Comparison of ENCODE assay signal across 8 mouse cellular contexts in the genomic region with DNA sequence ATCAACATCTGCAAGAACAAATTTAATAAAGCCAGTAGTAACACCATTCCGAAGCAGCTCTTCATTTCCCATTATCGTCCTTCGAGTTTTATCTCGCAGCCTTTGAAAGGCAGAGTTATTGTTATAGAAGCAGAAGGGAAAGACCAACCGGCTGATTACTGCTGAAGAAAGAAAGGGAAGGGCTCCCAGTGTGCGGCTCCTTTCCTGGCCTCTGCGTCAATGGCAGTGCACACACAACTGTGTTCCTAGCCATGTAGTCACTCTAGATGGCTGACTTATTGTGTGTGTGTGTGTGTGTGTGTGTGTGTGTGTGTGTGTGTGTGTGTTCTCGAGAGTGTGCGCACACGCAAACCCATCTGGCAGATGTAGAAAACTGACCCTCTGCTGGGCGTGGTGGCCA. TPM values are rescaled to one million over a fixed set of nuclear protein-coding genes. Genes with fewer than 3 reads are reported as not detected.
DNase-seq lines count a peak whose midpoint lies in the region; ATAC-seq and TF ChIP-seq lines count a peak whose summit lies in the region.

No protein-coding gene starts in this region.

- peak overlapping the region; percentile 41; the same call in 1 of the 2 replicates for H3K9ac ChIP-seq in heart, embryonic 15.5 days
- peak overlapping the region; percentile 35; the same call in 1 of the 2 replicates for H3K9ac ChIP-seq in hindbrain, embryonic 12.5 days

- no peaks in the 10 kb centered on the region for H3K36me3 ChIP-seq in heart, embryonic 15.5 days
- H3K36me3 ChIP-seq in hindbrain, embryonic 12.5 days, result no peaks in the 10 kb centered on the region
- no peaks in the 10 kb centered on the region for H3K36me3 ChIP-seq in midbrain, embryonic 10.5 days

- no peak for TF ChIP-seq CTCF in Patski (IDR thresholded peaks at IDR 0.05)

- no peak for DNase-seq in heart, adult 18-20 months
- no peak for DNase-seq in Patski (ENCODE audit: low read depth, low spot score)
- DNase-seq in midbrain, embryonic 10.5 days (ENCODE audit: low spot score), result no peak
- no peak for DNase-seq in urinary bladder, postnatal 36 days (ENCODE audit: low spot score in 2 of 2)
- no peak for DNase-seq in thymus, postnatal 0 days (ENCODE audit: low spot score)
- no peak for DNase-seq in cerebellum, adult 11-12 months

- H3K27me3 ChIP-seq in heart, embryonic 15.5 days, result 0 out of 2 replicates have a peak, but pooled peaks cover 3% of the 10 kb centered on the region
- H3K27me3 ChIP-seq in Patski, result no peaks in the 10 kb centered on the region
- H3K27me3 ChIP-seq in hindbrain, embryonic 12.5 days, result peaks cover 24% of the 10 kb centered on the region
- H3K27me3 ChIP-seq in midbrain, embryonic 10.5 days (ENCODE audit: low read depth, poor library complexity, severe bottlenecking), result peaks cover 63% of the 10 kb centered on the region

- WGBS in heart, embryonic 15.5 days, result 34% methylated on average over 11 of the region's 11 CpGs
- 38% methylated on average over 11 of the region's 11 CpGs for WGBS in hindbrain, embryonic 12.5 days
- WGBS in midbrain, embryonic 10.5 days, result 48% methylated on average over 11 of the region's 11 CpGs

- H3K27ac ChIP-seq in heart, embryonic 15.5 days, result peak overlapping the region; percentile 73
- H3K27ac ChIP-seq in hindbrain, embryonic 12.5 days, result peak overlapping the region; percentile 75
- peak overlapping the region; percentile 75 for H3K27ac ChIP-seq in midbrain, embryonic 10.5 days (replicated peaks)

- peaks cover 38% of the 10 kb centered on the region for H3K4me1 ChIP-seq in heart, embryonic 15.5 days (replicated peaks)
- peaks cover 18% of the 10 kb centered on the region for H3K4me1 ChIP-seq in hindbrain, embryonic 12.5 days
- peaks cover 25% of the 10 kb centered on the region for H3K4me1 ChIP-seq in midbrain, embryonic 10.5 days

- in situ Hi-C loops in Patski (cut with MboI; ENCODE audit: low pct_unique_long_range_greater_than_20kb), result no loop called here

- POLR2A ChIA-PET in Patski (lab: Charles Lee), result interaction anchor here (0.8 kb wide), 1 partner anchor 327 kb away, joined by 5 read pairs; no protein-coding TSS in a partner anchor

- ATAC-seq in heart, embryonic 15.5 days (replicated peaks; ENCODE audit: insufficient number of reproducible peaks, insufficient read depth, low FRiP score, low read depth), result no peak
- peak; percentile 9 for ATAC-seq in Patski
- no peak for ATAC-seq in hindbrain, embryonic 12.5 days (ENCODE audit: low FRiP score)

- peak overlapping the region; percentile 57 for H3K4me2 ChIP-seq in heart, embryonic 15.5 days
- peak overlapping the region; percentile 49 for H3K4me2 ChIP-seq in hindbrain, embryonic 12.5 days (replicated peaks)

- no peaks in the 10 kb centered on the region for H3K9me3 ChIP-seq in heart, embryonic 15.5 days (replicated peaks)
- no peaks in the 10 kb centered on the region for H3K9me3 ChIP-seq in hindbrain, embryonic 12.5 days (replicated peaks)
- no peaks in the 10 kb centered on the region for H3K9me3 ChIP-seq in midbrain, embryonic 10.5 days (replicated peaks)

- CTCF ChIA-PET in Patski (lab: Charles Lee), result no interaction called here

- H3K4me3 ChIP-seq in heart, embryonic 15.5 days, result peak overlapping the region; percentile 31
- 0 out of 2 replicates have a peak overlapping the region, but pooled peaks have one; percentile 17 for H3K4me3 ChIP-seq in hindbrain, embryonic 12.5 days
- H3K4me3 ChIP-seq in midbrain, embryonic 10.5 days, result peak overlapping the region; percentile 43; the same call in 1 of the 2 replicates

RNA-seq across cellular contexts. Expression of a gene that starts 4.7 kb away (rescaled TPM):
- 3.5 and 8.6 TPM in 2 replicates for polyA plus RNA-seq in heart, embryonic 15.5 days (2015; fragmentation: Nextera tagmentation; extraction: Ambion mirVana)
- 1 to 10 TPM; 1.4 TPM for total RNA-seq in heart, adult 18-20 months (2021)
- 0.39 TPM for polyA plus RNA-seq in Patski (2021)
- 2.5 and 2.9 TPM in 2 replicates for polyA plus RNA-seq in hindbrain, embryonic 12.5 days (2016; fragmentation: Nextera tagmentation; extraction: Ambion mirVana)
- polyA plus RNA-seq in midbrain, embryonic 10.5 days (2016; fragmentation: Nextera tagmentation; extraction: Ambion mirVana), result 1.5 and 1.7 TPM in 2 replicates
- polyA plus RNA-seq in thymus, postnatal 0 days (2015; fragmentation: Nextera tagmentation; extraction: Ambion mirVana), result 28.7 and 30.5 TPM in 2 replicates

RNA-seq across cellular contexts. Expression of a gene that starts 45.7 kb away (rescaled TPM):
- polyA plus RNA-seq in heart, embryonic 15.5 days (2015; fragmentation: Nextera tagmentation; extraction: Ambion mirVana), result 11.8 and 18.0 TPM in 2 replicates
- 1 to 10 TPM; 4.3 to 6.2 TPM for total RNA-seq in heart, adult 18-20 months (2021)
- polyA plus RNA-seq in Patski (2021), result 15.6 TPM
- polyA plus RNA-seq in hindbrain, embryonic 12.5 days (2016; fragmentation: Nextera tagmentation; extraction: Ambion mirVana), result 17.9 and 19.4 TPM in 2 replicates
- 14.7 and 17.1 TPM in 2 replicates for polyA plus RNA-seq in midbrain, embryonic 10.5 days (2016; fragmentation: Nextera tagmentation; extraction: Ambion mirVana)
- 13.3 and 13.7 TPM in 2 replicates for polyA plus RNA-seq in thymus, postnatal 0 days (2015; fragmentation: Nextera tagmentation; extraction: Ambion mirVana)
